Mouse (Mus musculus): ENCODE results near the gene Sun3. TPM values are rescaled to one million over a fixed set of nuclear protein-coding genes. Genes with fewer than 3 reads are reported as not detected.
A peak's percentile ranks its signal among the peaks of the same experiment; 100 is the strongest.

The Sun3 gene
- total RNA-seq, 1 experiment from 2014 or later, result not detected

GRCm38 (mm10) chr11:9008761-9009160 is 40.0 kb downstream of the Sun3 start:
- no peak for ATAC-seq (replicated peaks; ENCODE audit: insufficient number of reproducible peaks, low FRiP score, low TSS enrichment, poor library complexity, severe bottlenecking)

GRCm38 (mm10) chr11:8988084-8988483 is 60.7 kb downstream of the Sun3 start:
- no peak for ATAC-seq (replicated peaks; ENCODE audit: insufficient number of reproducible peaks, low FRiP score, low TSS enrichment, poor library complexity, severe bottlenecking)

GRCm38 (mm10) chr11:8986058-8986457 is 62.7 kb downstream of the Sun3 start:
- ATAC-seq (replicated peaks; ENCODE audit: insufficient number of reproducible peaks, low FRiP score, low TSS enrichment, poor library complexity, severe bottlenecking), result no peak

- ATAC-seq (replicated peaks; ENCODE audit: insufficient number of reproducible peaks, low FRiP score, low TSS enrichment, poor library complexity, severe bottlenecking), result peak; percentile 56
Measured at GRCm38 (mm10) chr11:8983237-8983861, 65.4 kb downstream of the Sun3 start.

GRCm38 (mm10) chr11:8978154-8978553 is 70.6 kb downstream of the Sun3 start:
- no peak for ATAC-seq (replicated peaks; ENCODE audit: insufficient number of reproducible peaks, low FRiP score, low TSS enrichment, poor library complexity, severe bottlenecking)

- no peak for ATAC-seq (replicated peaks; ENCODE audit: insufficient number of reproducible peaks, low FRiP score, low TSS enrichment, poor library complexity, severe bottlenecking)
Measured at GRCm38 (mm10) chr11:8973166-8973565, 75.6 kb downstream of the Sun3 start, which contains the start of gene Pkd1l1. TSS of gene Pkd1l1 (minus strand) at chr11:8973266.

- no peak for ATAC-seq (replicated peaks; ENCODE audit: insufficient number of reproducible peaks, low FRiP score, low TSS enrichment, poor library complexity, severe bottlenecking)
Measured at GRCm38 (mm10) chr11:8972093-8972492, 76.7 kb downstream of the Sun3 start.

- ATAC-seq (replicated peaks; ENCODE audit: insufficient number of reproducible peaks, low FRiP score, low TSS enrichment, poor library complexity, severe bottlenecking), result no peak
Measured at GRCm38 (mm10) chr11:8970509-8970908, 78.3 kb downstream of the Sun3 start.

- no peak for ATAC-seq (replicated peaks; ENCODE audit: insufficient number of reproducible peaks, low FRiP score, low TSS enrichment, poor library complexity, severe bottlenecking)
Measured at GRCm38 (mm10) chr11:8968094-8968493, 80.7 kb downstream of the Sun3 start.

Other genes starting within 250 kb of the Sun3 start
- not detected in 3 replicates for gene Pkd1l1, start 75.7 kb downstream of the Sun3 start, total RNA-seq (2017)
- gene Hus1, start 37.8 kb downstream of the Sun3 start, total RNA-seq (2017), result 3.9 to 10.8 TPM (median 9.6 TPM) in 3 replicates
- 0.29 to 0.64 TPM in 2 of 3 replicates, not detected in the other for gene Gm11992, start 397 bp downstream of the Sun3 start, total RNA-seq (2017)
- 1.5 to 4.1 TPM in 2 of 3 replicates, not detected in the other for gene Upp1, start 69.1 kb upstream of the Sun3 start, total RNA-seq (2017)
- gene Abca13, start 143.0 kb upstream of the Sun3 start, total RNA-seq (2017), result 0.10 to 0.29 TPM (median 0.11 TPM) in 3 replicates

All from monocyte, adult 5-6 weeks (primary cell).